Mouse (Mus musculus): Measurements from ENCODE around the gene Suclg1.
A peak's percentile ranks its signal among the peaks of the same experiment; 100 is the strongest.

Gene Suclg1

DNA sequence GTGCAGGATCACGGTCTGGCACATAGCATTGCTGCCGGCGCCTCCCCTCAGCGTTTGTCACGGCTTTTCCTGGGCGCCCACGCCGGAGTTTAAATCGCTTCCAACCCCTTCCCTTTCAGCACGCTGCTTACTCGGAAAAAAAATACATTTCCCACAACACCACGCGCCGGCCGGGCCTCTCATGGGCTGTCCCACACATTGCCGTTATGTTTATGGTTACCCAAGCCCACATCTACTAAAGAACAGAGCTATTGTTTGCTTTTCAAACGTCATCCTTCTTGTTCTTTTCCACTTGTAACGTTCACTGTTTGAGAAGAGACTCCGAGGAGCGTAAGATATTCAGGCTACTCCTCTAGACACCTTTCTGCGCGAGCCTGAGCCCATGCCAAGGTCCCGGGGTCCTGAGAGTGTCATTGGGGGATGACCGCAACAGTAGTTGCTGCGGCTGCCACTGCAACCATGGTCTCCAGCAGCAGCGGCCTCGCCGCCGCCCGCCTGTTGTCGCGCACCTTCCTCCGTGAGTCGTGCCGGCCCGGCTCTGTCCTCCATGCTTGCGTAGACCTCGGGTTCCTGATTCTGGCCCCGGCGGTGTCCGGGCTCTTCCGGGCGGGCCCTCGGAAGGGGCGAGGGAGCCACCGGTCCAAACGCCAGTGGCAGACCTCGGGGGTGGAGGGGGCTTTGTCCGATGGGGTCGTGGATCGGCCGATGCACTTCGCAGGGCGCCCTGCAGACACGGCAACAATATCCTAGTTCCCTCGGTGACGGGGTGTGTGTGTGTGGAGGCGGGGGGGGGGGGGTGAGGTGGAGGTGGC is at the start of gene Suclg1:
Gene Suclg1, plus strand, starts transcription at position 146 of the 812 bp plus-strand sequence.
- DNase-seq (ENCODE audit: low spot score in 2 of 2), result peak; percentile 83 to 87

DNA sequence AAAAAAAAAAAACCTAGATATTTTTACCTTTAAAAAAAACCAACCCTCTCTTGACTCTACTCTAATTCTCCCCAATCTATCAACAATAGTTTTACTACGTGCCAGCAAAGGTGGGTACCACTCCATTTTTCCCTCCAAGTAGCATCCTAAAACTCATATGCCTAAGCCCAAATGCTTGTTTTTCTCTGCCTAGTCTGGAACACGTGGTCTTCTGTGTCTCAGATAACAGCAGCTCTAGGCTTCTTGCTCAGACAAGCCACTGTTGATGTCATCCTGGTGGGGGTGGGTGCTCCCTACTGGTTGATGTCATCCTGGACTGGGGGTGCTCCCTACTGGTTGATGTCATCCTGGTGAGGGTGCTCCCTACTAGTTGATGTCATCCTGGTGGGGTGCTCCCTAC is 44.5 kb upstream of the Suclg1 start:
- no peak for DNase-seq (ENCODE audit: low spot score in 2 of 2)

- no peak for DNase-seq (ENCODE audit: low spot score in 2 of 2)
Measured at GRCm38 (mm10) chr6:73204937-73205336, 43.2 kb upstream of the Suclg1 start.

DNA sequence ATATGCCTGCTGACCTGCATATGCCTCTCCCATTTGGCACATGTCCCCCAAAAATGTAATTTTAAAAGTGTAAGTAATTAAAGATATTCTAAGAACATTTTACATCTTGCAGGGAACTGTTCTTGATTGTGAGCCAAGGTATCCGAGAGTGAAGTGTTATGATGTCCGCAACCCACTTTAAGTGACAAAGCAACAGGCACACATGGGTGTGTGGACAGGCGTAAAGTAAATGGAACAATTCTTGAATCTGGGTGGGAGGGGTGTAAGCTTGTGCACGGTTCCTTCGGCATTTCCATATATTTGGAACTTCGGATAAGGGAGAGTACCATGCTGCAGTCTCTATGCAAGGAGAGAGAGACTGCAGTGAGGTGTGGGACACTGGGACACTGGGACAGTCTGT is 38.6 kb upstream of the Suclg1 start:
- no peak for DNase-seq (ENCODE audit: low spot score in 2 of 2)

DNA sequence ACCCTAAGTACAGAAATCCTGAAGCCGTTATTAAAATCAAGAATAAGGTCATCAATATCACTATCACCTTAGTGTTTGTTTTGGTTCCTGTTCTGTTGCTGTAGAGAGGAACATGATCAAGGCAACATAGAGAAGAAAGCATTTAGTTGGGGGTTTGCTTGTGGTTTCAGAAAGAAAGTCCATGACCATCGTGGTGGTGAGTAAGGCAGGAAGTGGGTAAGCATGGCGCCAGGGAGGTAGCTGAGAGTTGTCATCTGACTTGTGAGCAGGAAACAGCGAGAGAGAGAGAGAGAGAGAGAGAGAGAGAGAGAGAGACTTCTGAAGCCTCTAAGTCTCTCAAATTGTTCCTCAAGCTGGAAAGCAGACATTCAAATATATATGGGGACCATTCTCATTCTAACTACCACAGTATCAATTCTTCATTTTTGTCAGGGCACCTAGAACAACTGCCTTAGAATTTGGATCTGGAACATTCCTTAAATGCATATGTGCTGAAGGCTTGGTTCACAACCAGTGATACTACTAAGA is 37.7 kb upstream of the Suclg1 start:
- peak; percentile 71 to 75 for DNase-seq (ENCODE audit: low spot score in 2 of 2)

DNA sequence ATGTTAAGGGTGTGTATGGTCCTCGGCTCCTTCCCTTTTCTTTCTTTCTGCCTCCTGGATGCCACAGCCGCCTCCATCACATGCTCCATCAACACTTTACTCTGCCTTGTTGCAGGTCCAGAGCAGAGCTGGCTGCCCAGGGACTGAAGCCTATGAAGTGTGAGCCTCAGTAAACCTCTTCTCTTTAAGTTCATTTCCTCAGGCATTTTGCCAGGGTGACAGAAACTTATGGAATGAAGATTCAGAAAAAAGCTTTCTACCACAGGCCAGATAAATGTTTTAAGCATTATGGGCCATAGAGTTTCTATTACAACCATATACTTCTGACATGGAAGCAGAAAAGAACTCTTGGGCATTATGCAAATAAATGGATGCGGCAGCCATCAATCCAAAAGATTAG is 37.1 kb upstream of the Suclg1 start:
- DNase-seq (ENCODE audit: low spot score in 2 of 2), result no peak

GRCm38 (mm10) chr6:73211602-73212001 is 36.6 kb upstream of the Suclg1 start:
- no peak for DNase-seq (ENCODE audit: low spot score in 2 of 2)

DNA sequence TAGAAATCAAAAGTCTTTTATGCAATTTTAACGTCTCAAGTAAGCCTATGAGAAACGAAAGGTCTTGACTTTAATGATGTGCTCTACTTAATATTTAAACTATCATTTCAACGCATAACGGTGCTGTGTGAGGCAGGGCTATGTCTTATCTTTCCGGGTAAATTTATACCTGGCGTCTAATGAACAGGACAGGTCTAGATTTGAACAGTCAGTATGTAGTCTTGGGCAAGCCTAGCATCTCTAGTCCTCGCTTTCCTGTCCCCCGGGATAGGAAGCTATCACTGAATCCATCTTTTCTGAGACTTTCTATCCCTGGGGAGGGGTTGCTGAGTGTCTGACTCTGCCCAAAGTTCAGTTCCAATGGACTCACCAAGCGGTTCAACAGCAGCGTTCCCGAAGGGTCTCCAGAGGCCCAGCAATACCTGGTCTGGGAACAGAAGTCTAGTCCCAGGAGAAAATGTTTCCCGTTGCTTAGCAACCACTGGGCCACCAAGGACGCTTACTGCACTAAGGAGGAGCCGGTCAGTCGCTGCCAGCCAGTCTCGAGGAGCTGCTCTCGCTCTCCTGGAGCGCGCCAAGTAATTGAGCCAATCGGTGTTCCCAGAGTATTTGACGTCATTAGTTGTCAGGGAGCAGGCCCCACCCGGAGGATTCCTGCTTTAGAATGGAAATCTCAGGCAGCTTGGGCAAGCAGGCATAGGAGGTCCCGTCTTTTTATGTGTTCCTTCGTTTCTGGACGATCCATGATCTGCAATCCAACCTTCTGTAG is 26.8 kb upstream of the Suclg1 start, which contains the start of gene Dnah6:
Gene Dnah6, minus strand, starts transcription at position 463 of the 769 bp plus-strand sequence.
- peak; percentile 77 to 78 for DNase-seq (ENCODE audit: low spot score in 2 of 2)

GRCm38 (mm10) chr6:73221958-73222735 is 26.0 kb upstream of the Suclg1 start:
- DNase-seq (ENCODE audit: low spot score in 2 of 2), result peak in 1 of 2 experiments; percentile 10

DNA sequence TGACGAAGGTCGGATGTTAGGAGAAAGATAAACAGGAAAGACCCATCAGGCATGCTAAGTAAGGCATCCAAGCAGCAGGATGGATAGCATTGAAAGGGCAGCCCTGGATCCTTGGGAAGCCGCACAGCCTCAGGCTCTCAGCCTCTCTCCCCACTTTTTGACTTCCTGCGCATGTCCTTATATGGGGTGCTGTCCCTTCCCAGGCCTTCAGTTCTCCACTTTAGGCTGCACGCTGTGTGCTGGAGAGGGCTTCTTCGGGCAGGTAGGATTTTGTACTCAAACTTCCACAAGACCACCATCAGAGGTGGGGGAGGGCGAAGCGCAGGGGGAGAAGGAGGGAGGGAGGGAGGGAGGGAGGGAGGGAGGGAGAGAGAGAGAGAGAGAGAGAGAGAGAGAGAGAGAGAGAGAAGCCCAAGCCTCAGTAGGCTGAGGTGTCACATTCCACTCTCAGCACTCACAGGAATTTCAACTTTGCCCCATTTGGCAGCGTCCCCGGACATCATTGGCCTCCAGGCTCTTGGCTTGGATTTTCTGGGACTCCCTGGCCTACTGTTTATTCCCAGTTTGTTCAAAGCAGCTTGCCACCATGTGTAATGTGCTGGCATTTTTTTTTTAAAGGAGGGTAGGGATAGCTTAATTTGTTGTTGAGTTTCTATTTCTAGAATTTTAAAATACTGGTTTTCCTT is 25.2 kb upstream of the Suclg1 start:
- peak in 1 of 2 experiments; percentile 11 for DNase-seq (ENCODE audit: low spot score in 2 of 2)

DNA sequence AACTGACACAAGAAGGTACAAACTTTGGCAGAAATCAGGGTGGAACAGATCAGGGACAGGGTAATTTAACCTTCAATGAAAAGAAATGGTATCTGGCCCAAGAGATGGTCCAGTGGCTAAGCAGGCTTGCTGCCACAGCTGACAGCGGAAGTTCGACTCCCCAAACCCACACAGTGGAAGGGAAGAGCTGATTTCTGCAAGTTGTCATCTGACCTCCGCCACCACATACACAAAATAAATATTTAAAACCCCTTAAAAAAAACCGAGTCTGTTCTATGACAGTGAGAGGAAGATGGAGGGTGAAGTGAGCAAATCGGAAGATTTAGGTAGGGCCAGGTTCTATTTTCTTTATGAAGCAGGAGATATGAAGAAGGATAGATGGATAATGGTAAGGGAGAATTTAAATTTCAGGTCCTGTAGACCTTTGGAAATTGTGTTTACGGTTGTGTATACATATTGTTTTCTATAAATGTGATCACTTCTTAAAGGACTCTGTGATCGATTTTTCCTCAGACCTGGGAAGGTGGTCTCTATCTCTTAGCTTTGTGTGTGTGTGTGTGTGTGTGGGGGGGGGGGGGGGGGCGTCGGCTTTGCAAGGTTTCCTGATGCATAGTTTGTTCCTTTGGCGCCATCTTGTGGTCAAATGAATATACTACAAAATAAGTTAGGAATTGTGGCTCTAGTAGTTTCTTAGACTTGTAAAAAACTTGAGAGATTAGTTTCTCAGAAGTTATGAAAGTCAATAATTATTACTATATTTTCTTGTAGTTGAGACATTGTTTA is 20.6 kb upstream of the Suclg1 start:
- DNase-seq (ENCODE audit: low spot score in 2 of 2), result peak in 1 of 2 experiments; percentile 26

GRCm38 (mm10) chr6:73228408-73228807 is 19.8 kb upstream of the Suclg1 start:
- DNase-seq (ENCODE audit: low spot score in 2 of 2), result no peak

DNA sequence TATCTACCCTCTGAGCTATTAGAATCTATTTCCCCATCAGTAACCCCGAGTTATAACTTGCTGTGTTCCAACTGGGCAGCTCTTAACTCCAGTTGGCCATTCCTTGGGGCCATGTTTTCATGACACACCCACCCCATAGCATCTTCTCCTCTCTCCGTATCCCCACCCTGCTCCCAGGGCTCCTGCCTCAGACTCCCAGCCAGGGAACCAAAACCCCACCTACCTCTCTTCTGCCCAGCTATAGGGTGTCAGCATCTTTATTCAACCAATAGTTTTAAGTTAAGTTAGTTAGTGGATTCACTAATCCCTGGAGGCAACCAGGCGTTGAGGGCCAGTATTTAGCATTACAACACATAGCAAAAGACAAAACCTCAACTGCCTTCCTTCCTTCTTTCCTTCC is 19.3 kb upstream of the Suclg1 start:
- DNase-seq (ENCODE audit: low spot score in 2 of 2), result no peak

DNA sequence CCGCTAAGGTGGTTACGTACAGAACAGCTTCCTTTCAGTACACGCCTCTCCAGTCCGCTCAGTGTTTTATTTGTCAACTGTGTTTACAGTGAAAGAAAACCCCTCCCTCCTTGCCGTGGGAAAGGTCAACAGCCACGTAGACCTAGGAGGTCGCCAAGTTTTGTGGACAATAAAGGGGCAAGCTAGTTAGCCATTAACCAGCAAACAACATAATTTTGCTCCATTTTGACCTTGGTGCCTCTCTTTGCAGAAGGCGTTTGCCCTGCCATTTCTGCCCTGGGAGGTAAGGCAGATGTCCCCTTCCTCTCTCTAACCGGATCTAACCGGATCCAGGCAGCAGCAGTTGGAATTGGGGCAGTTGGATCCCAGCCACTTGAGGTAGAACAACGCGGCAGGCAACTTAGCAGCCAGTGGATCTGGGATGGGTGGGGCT is 16.0 kb upstream of the Suclg1 start:
- DNase-seq (ENCODE audit: low spot score in 2 of 2), result no peak

- DNase-seq (ENCODE audit: low spot score in 2 of 2), result no peak
Measured at GRCm38 (mm10) chr6:73233202-73233726, 14.9 kb upstream of the Suclg1 start.

DNA sequence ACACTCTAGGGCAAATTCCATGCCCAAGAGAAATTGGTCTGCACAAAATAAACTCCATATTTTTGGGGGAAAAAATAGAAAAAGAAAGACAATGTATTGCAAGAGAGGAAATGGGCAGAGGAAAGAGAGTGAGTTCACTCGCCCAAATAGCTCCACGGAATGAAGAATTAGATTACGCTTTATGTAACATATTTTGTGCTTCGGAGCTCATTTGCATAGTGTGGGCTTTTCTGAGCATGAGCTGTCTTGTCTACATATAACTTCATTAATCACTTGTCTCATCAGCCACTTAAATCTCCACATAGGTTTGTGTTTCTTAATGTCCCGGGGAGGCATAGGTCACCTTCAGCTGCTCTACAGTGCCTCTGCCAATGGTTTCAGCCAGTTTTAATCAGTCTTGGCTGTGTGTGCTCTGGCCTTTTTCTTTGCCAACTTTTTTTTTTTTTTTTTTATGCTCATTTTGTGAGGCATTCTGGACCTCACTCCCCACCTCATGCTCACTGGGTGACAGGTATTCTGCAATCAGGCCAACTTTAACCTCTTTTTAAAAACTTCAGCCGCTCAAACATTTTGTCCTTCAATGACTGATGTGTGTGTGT is 13.8 kb upstream of the Suclg1 start:
- DNase-seq (ENCODE audit: low spot score in 2 of 2), result no peak

DNA sequence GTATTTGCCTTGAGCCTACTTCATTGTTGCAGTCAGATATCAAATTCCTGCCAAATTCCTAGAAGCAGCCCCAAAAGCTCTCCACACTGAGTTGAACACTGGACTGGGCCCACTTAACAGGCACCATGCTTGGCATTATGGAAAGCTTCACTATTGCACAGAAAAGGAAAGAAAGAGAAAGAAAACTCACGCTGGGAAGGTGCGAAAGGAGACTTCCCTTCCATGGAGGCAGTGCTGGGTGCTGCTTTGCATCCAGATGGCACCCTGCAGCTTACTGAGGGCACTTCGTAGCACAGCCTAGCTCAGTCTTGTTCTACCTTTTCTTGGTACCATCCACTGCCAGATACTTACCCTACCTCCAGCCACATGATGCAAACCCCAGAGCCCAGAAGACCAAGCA is 12.5 kb upstream of the Suclg1 start:
- no peak for DNase-seq (ENCODE audit: low spot score in 2 of 2)

- no peak for DNase-seq (ENCODE audit: low spot score in 2 of 2)
Measured at GRCm38 (mm10) chr6:73246821-73247220, 1.4 kb upstream of the Suclg1 start.

GRCm38 (mm10) chr6:73247452-73247851 is 730 bp upstream of the Suclg1 start:
- peak in 1 of 2 experiments; percentile 22 for DNase-seq (ENCODE audit: low spot score in 2 of 2)

- no peak for DNase-seq (ENCODE audit: low spot score in 2 of 2)
Measured at GRCm38 (mm10) chr6:73249049-73249422, 854 bp downstream of the Suclg1 start.
